In genomic region chr9:12587289-12588057, GRCm38 (mm10) we compare ENCODE assay signal across 21 mouse cellular contexts.
DNase-seq lines count a peak whose midpoint lies in the region; ATAC-seq lines count a peak whose summit lies in the region.
"Had no signal": no experiment of that assay in that cellular context is flagged by ENCODE, and none has a peak within 500 bp of the region (broad histone marks: within the 10 kb centered on the region; RNA-seq: fewer than 3 reads in every experiment).

No protein-coding gene starts in this region.

- H3K4me2 ChIP-seq in hindbrain, embryonic 12.5 days (replicated peaks): no peak overlapping the region
- H3K4me2 ChIP-seq in hindbrain, embryonic 14.5 days (replicated peaks): no peak overlapping the region
- no peak overlapping the region for H3K4me2 ChIP-seq in hindbrain, embryonic 13.5 days
- no peak overlapping the region for H3K4me2 ChIP-seq in neural tube, embryonic 13.5 days
- H3K4me2 ChIP-seq: embryonic facial prominence, embryonic 13.5 days; forebrain, embryonic 12.5 days; heart, embryonic 13.5 days had no signal

- H3K9ac ChIP-seq in hindbrain, embryonic 12.5 days: no peak overlapping the region
- H3K9ac ChIP-seq in hindbrain, embryonic 14.5 days: no peak overlapping the region
- H3K9ac ChIP-seq in hindbrain, embryonic 13.5 days: no peak overlapping the region
- H3K9ac ChIP-seq in neural tube, embryonic 13.5 days: no peak overlapping the region
- H3K9ac ChIP-seq: embryonic facial prominence, embryonic 13.5 days; forebrain, embryonic 12.5 days; heart, embryonic 13.5 days had no signal

- H3K9me3 ChIP-seq in hindbrain, embryonic 12.5 days (replicated peaks): no peaks in the 10 kb centered on the region
- no peaks in the 10 kb centered on the region for H3K9me3 ChIP-seq in hindbrain, embryonic 14.5 days (ENCODE audit: control insufficient read depth, low read length)
- no peaks in the 10 kb centered on the region for H3K9me3 ChIP-seq in hindbrain, embryonic 13.5 days
- no peaks in the 10 kb centered on the region for H3K9me3 ChIP-seq in neural tube, embryonic 13.5 days
- H3K9me3 ChIP-seq: embryonic facial prominence, embryonic 13.5 days; forebrain, embryonic 12.5 days; heart, embryonic 13.5 days had no signal

- no peaks in the 10 kb centered on the region for H3K4me1 ChIP-seq in hindbrain, embryonic 12.5 days
- H3K4me1 ChIP-seq in hindbrain, embryonic 14.5 days (replicated peaks; ENCODE audit: control insufficient read depth, insufficient read depth, low read length): no peaks in the 10 kb centered on the region
- H3K4me1 ChIP-seq in hindbrain, embryonic 13.5 days (replicated peaks): no peaks in the 10 kb centered on the region
- H3K4me1 ChIP-seq in neural tube, embryonic 13.5 days (replicated peaks): no peaks in the 10 kb centered on the region
- H3K4me1 ChIP-seq: embryonic facial prominence, embryonic 13.5 days; forebrain, embryonic 12.5 days; heart, embryonic 13.5 days had no signal

- H3K36me3 ChIP-seq in hindbrain, embryonic 12.5 days: no peaks in the 10 kb centered on the region
- H3K36me3 ChIP-seq in hindbrain, embryonic 14.5 days (replicated peaks; ENCODE audit: control insufficient read depth, insufficient read depth): no peaks in the 10 kb centered on the region
- H3K36me3 ChIP-seq in hindbrain, embryonic 13.5 days: no peaks in the 10 kb centered on the region
- H3K36me3 ChIP-seq in neural tube, embryonic 13.5 days: no peaks in the 10 kb centered on the region
- H3K36me3 ChIP-seq: embryonic facial prominence, embryonic 13.5 days; forebrain, embryonic 12.5 days; heart, embryonic 13.5 days had no signal

- H3K4me3 ChIP-seq in hindbrain, embryonic 12.5 days: no peak overlapping the region
- H3K4me3 ChIP-seq in hindbrain, embryonic 14.5 days (replicated peaks; ENCODE audit: low read length): no peak overlapping the region
- no peak overlapping the region for H3K4me3 ChIP-seq in hindbrain, embryonic 13.5 days
- no peak overlapping the region for H3K4me3 ChIP-seq in neural tube, embryonic 13.5 days
- H3K4me3 ChIP-seq: embryonic facial prominence, embryonic 13.5 days; forebrain, embryonic 12.5 days; heart, embryonic 13.5 days had no signal

- intact Hi-C loops in heart, postnatal 25 days (cut with DNase I): no loop called here

- H3K27ac ChIP-seq in hindbrain, embryonic 12.5 days: no peak overlapping the region
- H3K27ac ChIP-seq in hindbrain, embryonic 14.5 days: no peak overlapping the region
- H3K27ac ChIP-seq in hindbrain, embryonic 13.5 days: no peak overlapping the region
- no peak overlapping the region for H3K27ac ChIP-seq in neural tube, embryonic 13.5 days (replicated peaks)
- H3K27ac ChIP-seq: embryonic facial prominence, embryonic 13.5 days; forebrain, embryonic 12.5 days; heart, embryonic 13.5 days had no signal

- DNase-seq in hindbrain, embryonic 14.5 days (ENCODE audit: low spot score): no peak
- DNase-seq in embryo, embryonic 10.5 days (ENCODE audit: low spot score): peak; percentile 40
- DNase-seq in heart, postnatal 25 days (ENCODE audit: low spot score): no peak
- no peak for DNase-seq in thymus, postnatal 10 days (ENCODE audit: low spot score in 2 of 2)
- DNase-seq: adrenal gland, postnatal 14 days; cerebellum, adult 18-20 months; cerebellum, adult 9-11 months; cerebellum, postnatal 36 days; gastrocnemius, postnatal 10 days; heart, postnatal 4 days had no signal

- H3K27me3 ChIP-seq in hindbrain, embryonic 12.5 days: no peaks in the 10 kb centered on the region
- no peaks in the 10 kb centered on the region for H3K27me3 ChIP-seq in hindbrain, embryonic 14.5 days (ENCODE audit: control insufficient read depth, insufficient read depth, low read length)
- H3K27me3 ChIP-seq in hindbrain, embryonic 13.5 days: no peaks in the 10 kb centered on the region
- H3K27me3 ChIP-seq in neural tube, embryonic 13.5 days: peaks cover 16% of the 10 kb centered on the region
- H3K27me3 ChIP-seq: CH12.LX; embryonic facial prominence, embryonic 13.5 days; forebrain, embryonic 12.5 days; heart, embryonic 13.5 days had no signal

- ATAC-seq in hindbrain, embryonic 12.5 days (ENCODE audit: low FRiP score): peak; percentile 58; the same call in 1 of the 2 replicates
- ATAC-seq in hindbrain, embryonic 14.5 days (ENCODE audit: low FRiP score): no peak
- ATAC-seq in hindbrain, embryonic 13.5 days (ENCODE audit: low FRiP score): 0 out of 2 replicates have a peak, but pooled peaks have one; percentile 43
- ATAC-seq in neural tube, embryonic 13.5 days (ENCODE audit: low read depth): peak; percentile 61
- ATAC-seq: activated CD4-positive, CD25-positive, alpha-beta regulatory T cell, adult 4 months; forebrain, embryonic 16.5 days; intestine, embryonic 16.5 days; Patski had no signal
